Mouse (Mus musculus) granulocyte monocyte progenitor cell, adult 5-6 weeks (primary cell): ENCODE measurements around the gene Tmem86a. TPM values are rescaled to one million over a fixed set of nuclear protein-coding genes. Genes with fewer than 3 reads are reported as not detected.

ENCODE experiments used
- ATAC-seq: replicated peaks from 2 replicates; pipeline ENCODE4 v1.8.0; 2016; ENCODE audit warnings: mild to moderate bottlenecking, moderate TSS enrichment, inconsistent platforms; ENCODE audit not compliant: poor library complexity, severe bottlenecking
- total RNA-seq, 2 experiments: library from RNA; stranded (forward) in 1 of 2; stranded (reverse) in 1 of 2; fragments of 200-712, 200-1000 nt in 1 of 2; fragments of >200 nt in 1 of 2; fragmentation: Nextera tagmentation in 1 of 2; gene quantifications; 2 replicates each; pipeline ENCODE4 v1.2.3; 2014 to 2017

The Tmem86a gene
- total RNA-seq, 2 experiments from 2014 or later: 1.8 to 2.7 TPM

- ATAC-seq: peak; percentile 46
These were observed 22.1 kb downstream of the Tmem86a start for GRCm38 (mm10) chr7:47072551-47072950.

- ATAC-seq: no peak
These were observed 23.4 kb downstream of the Tmem86a start for GRCm38 (mm10) chr7:47073536-47074521.

GRCm38 (mm10) chr7:47076193-47076592 lies 25.8 kb downstream of the Tmem86a start:
- no peak for ATAC-seq

- ATAC-seq: no peak
These were observed 26.3 kb downstream of the Tmem86a start for GRCm38 (mm10) chr7:47076729-47077128.

- peak; percentile 36 for ATAC-seq
These were observed 27.1 kb downstream of the Tmem86a start for GRCm38 (mm10) chr7:47077451-47077850.

- peak; percentile 37 for ATAC-seq
These were observed 30.5 kb downstream of the Tmem86a start for GRCm38 (mm10) chr7:47080868-47081267.

GRCm38 (mm10) chr7:47081277-47081676 lies 30.9 kb downstream of the Tmem86a start:
- peak; percentile 66 for ATAC-seq

GRCm38 (mm10) chr7:47085075-47085474 lies 34.7 kb downstream of the Tmem86a start:
- ATAC-seq: no peak

- no peak for ATAC-seq
These were observed 43.5 kb downstream of the Tmem86a start for GRCm38 (mm10) chr7:47093935-47094334.

GRCm38 (mm10) chr7:47094969-47095368 lies 44.6 kb downstream of the Tmem86a start:
- no peak for ATAC-seq

GRCm38 (mm10) chr7:47098044-47098443 lies 47.6 kb downstream of the Tmem86a start:
- ATAC-seq: peak; percentile 73

GRCm38 (mm10) chr7:47099306-47099705 lies 48.9 kb downstream of the Tmem86a start:
- no peak for ATAC-seq

GRCm38 (mm10) chr7:47100615-47101014 lies 50.2 kb downstream of the Tmem86a start:
- ATAC-seq: no peak

- ATAC-seq: no peak
These were observed 52.6 kb downstream of the Tmem86a start for GRCm38 (mm10) chr7:47102970-47103369.

- ATAC-seq: peak; percentile 99
These were observed 53.4 kb downstream of the Tmem86a start for GRCm38 (mm10) chr7:47103671-47104414.

Other genes starting within 250 kb of the Tmem86a start
- gene Ldha, start 209.1 kb upstream of the Tmem86a start, total RNA-seq (2014; fragmentation: Nextera tagmentation): 641 and 708 TPM in 2 replicates
- 507 and 538 TPM in 2 replicates for gene Ldha, start 209.1 kb upstream of the Tmem86a start, total RNA-seq (2017)
- gene Ldhc, start 189.4 kb upstream of the Tmem86a start, total RNA-seq (2014; fragmentation: Nextera tagmentation): 3.5 TPM in 1 of 2 replicates, not detected in the other
- gene Ldhc, start 189.4 kb upstream of the Tmem86a start, total RNA-seq (2017): 1.2 TPM in 1 of 2 replicates, not detected in the other
- 79.0 and 140 TPM in 2 replicates for gene Tsg101, start 130.6 kb upstream of the Tmem86a start, total RNA-seq (2014; fragmentation: Nextera tagmentation)
- gene Tsg101, start 130.6 kb upstream of the Tmem86a start, total RNA-seq (2017): 33.1 and 43.8 TPM in 2 replicates
- 8.7 and 13.5 TPM in 2 replicates for gene Uevld, start 92.1 kb upstream of the Tmem86a start, total RNA-seq (2014; fragmentation: Nextera tagmentation)
- 9.8 and 12.9 TPM in 2 replicates for gene Uevld, start 92.1 kb upstream of the Tmem86a start, total RNA-seq (2017)
- not detected in 2 replicates for gene Gm9999, start 67.0 kb upstream of the Tmem86a start, total RNA-seq (2014; fragmentation: Nextera tagmentation)
- not detected in 2 replicates for gene Gm9999, start 67.0 kb upstream of the Tmem86a start, total RNA-seq (2017)
- gene Spty2d1, start 42.2 kb upstream of the Tmem86a start, total RNA-seq (2014; fragmentation: Nextera tagmentation): 18.9 and 24.6 TPM in 2 replicates
- 24.6 and 26.6 TPM in 2 replicates for gene Spty2d1, start 42.2 kb upstream of the Tmem86a start, total RNA-seq (2017)
- gene Ptpn5, start 83.1 kb downstream of the Tmem86a start, total RNA-seq (2014; fragmentation: Nextera tagmentation): not detected in 2 replicates
- gene Ptpn5, start 83.1 kb downstream of the Tmem86a start, total RNA-seq (2017): not detected in 2 replicates
- not detected in 2 replicates for gene Mrgpra6, start 154.3 kb downstream of the Tmem86a start, total RNA-seq (2014; fragmentation: Nextera tagmentation)
- not detected in 2 replicates for gene Mrgpra6, start 154.3 kb downstream of the Tmem86a start, total RNA-seq (2017)
- not detected in 2 replicates for gene Mrgpra9, start 202.2 kb downstream of the Tmem86a start, total RNA-seq (2014; fragmentation: Nextera tagmentation)
- gene Mrgpra9, start 202.2 kb downstream of the Tmem86a start, total RNA-seq (2017): not detected in 2 replicates